Mouse (Mus musculus) brain, embryonic 14.5 days (tissue): Measurements from ENCODE around the gene Nudcd3.

Source experiments
- CTCF ChIP-seq: fragments of 200-500 bp; IDR thresholded peaks from 2 replicates; pipeline ENCODE4 v1.5.1; 2012; ENCODE audit warnings: inconsistent platforms, mild to moderate bottlenecking, moderate library complexity, borderline replicate concordance; ENCODE audit not compliant: insufficient read depth, insufficient read length; ENCODE audit errors: extremely low read depth
- POLR2A ChIP-seq: fragments of 200-500 bp; IDR thresholded peaks from 2 replicates; pipeline ENCODE4 v1.6.1; 2012; ENCODE audit warnings: mild to moderate bottlenecking, inconsistent platforms, borderline replicate concordance; ENCODE audit not compliant: poor library complexity, insufficient read depth, insufficient read length, severe bottlenecking; ENCODE audit errors: extremely low read depth

DNA sequence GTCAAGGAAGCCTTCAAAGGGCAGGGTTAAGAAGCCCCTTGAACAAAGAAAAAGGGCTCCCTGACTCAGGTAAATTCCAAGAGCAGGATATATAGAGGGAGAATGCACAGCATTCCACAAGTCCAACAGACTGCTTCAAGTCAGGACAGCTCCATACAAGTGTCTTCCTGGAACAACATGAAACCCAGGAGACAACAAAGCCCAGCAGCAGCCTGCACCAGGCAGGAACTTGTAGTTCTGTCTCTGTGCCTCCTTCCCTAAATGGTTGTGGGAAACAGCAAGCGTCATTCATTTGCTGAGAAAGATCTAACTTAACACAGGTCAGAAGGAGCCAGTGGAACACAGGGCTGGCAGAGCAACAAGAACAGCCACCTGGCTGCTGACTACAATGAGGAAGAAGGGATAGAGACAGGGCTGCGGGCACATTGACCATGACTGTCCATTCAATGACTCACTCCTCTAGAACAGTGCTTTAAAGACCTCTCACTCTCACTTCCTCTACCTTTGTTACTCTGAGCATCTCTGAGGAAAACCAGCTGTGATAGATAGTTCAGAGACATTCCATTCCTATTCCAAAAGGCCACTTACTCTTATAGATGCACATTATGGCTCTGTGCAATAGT, 31.1 kb downstream of the Nudcd3 start:
- TF ChIP-seq POLR2A (no peak), CTCF (no peak)
